Mouse (Mus musculus) urinary bladder, postnatal 10 days (tissue): ENCODE measurements at regions not wholly inside any gene's neighbourhood (a gene's known extent, or its start where the extent isn't known, plus 50 kb on each side); places are given as distances from the start of the nearest gene placed in this dataset.
"Not testable (repeated sequence)": the region's sequence is repeated elsewhere in the genome, so short reads cannot be mapped to it uniquely, and the experiment has no call there.

Source experiments
- DNase-seq: peaks from one replicate; pipeline ENCODE4 v3.0.0; 2022; ENCODE audit warnings: low spot score

GRCm38 (mm10) chr12:80055894-80056293 lies 56.9 kb downstream of the Zfp36l1 start:
- DNase-seq: not testable (repeated sequence)

- no peak for DNase-seq
Measured at GRCm38 (mm10) chr12:80055394-80055793, 57.4 kb downstream of the Zfp36l1 start.

DNA sequence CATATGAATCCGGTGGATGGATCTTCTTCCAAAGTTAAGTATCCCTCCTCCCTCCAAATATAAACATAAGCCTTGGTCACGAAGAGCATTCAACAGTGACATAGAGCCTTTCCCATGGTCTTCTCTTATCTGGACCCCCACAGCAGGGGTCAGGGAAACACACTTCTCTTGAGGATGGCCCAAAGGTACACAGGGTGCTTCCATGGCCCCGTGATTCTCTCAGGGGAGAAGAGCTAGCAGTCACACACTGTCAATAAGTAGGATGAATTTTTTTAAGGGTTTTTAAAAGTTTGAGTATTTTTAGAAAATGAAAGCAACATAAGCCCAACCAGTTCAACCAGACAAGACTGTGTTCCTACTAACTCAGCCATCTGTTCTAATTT lies 58.2 kb downstream of the Zfp36l1 start:
- no peak for DNase-seq

GRCm38 (mm10) chr12:80053902-80054654 lies 58.7 kb downstream of the Zfp36l1 start:
- DNase-seq: no peak

DNA sequence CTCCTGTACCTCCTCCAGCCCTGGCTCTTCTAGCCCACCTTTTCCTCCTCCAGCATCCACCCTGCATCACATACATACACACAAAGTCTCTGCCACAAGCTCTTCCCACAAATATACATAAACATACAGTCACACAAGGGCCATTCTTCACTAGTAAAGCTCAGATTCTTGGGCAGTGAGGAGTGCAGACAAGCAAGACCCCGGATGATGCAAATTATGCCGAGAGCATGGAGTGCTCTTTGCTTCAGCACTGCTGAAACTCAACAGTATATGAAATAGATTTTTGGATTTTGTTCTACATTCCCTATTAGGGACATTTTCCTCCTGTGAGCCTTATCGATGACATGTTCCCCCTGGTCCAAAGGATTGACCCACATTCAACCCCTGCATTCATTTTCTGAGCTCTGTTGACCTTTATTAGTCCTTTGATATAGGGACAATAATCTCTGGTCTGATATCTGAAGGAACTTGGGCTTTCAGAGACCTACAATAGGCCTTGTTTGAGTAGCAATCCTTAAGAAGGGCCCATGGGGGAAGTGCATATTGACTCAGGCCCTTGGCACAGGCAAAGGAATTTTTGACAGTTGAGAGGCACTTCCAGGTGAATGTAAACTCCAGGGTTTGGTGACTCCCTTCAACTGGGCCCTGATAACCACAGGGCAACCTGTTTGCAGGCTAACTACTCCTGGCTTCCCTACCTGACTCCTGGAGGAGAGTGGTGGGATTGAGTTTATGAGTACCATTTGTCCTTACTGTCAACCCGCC lies 64.4 kb downstream of the Zfp36l1 start:
- DNase-seq: no peak

DNA sequence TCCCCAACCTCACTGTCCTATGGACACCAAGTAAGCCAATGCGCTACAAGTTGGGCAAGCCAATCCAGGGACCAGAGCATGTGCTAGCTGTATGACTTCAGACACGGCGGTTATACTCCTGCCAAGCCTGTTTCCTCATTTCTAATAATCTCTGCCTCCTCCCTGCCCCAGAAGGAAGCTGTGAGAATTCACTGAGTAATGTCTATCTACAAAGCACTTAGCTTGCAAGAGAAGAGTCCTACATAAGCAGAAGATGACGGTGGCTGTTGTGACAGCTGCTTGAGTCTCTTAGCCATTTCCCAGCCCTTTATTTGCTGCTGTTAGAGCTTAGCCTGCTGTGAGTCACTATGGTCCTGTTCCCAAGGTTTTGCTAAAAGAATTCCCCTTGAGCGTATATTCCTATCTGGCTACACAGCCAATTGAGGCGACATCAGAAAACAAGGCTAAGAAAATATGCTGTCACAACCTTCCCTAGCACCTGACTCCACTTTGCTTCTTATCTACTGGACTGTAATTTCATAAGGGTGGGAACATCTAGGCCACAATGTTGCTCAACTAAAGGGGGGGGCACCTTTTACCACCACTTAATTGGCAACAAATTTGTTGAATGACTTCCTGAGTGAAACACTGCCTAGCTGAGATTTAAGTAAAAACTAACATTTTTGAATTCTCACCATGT lies 66.0 kb downstream of the Zfp36l1 start:
- no peak for DNase-seq

DNA sequence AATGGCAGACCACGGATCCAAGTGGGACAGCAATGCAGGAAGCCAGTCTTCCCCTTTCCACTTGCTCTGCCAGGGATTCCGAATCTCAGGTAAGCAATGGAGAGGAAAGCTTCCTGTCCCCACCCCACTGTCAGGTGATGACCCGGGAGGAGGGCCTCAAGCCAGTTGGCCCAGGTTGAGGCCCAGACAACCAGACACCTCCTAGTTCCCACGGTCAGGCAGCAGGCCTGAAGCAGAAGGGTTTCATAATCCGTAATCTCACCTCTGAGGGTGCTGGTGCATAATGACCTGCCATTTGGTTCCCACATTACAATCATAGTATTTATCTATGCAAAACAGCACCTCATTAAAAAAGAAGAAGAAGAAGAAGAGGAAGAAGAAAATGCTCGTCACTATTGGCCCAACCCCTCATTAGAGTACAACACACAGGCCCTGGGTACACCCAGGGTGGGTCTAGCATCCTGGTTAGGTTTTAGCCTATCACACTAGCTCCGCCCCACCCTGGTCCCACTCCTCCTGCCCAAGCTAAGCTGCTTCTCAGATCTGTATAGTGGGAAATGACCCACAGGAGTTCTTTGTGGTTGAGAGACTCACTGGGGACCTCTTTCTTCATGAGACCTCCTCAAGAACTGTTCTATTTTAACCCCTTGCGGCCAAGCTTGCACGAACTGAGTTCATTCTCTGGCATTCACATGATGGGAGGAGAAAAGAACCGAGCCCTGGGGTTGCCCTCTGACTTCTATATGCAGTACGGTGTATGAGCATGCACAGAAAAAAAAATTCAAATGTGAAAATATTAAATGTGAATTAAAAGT lies 71.1 kb downstream of the Zfp36l1 start:
- no peak for DNase-seq

GRCm38 (mm10) chr12:80041012-80041411 lies 71.8 kb downstream of the Zfp36l1 start:
- no peak for DNase-seq

DNA sequence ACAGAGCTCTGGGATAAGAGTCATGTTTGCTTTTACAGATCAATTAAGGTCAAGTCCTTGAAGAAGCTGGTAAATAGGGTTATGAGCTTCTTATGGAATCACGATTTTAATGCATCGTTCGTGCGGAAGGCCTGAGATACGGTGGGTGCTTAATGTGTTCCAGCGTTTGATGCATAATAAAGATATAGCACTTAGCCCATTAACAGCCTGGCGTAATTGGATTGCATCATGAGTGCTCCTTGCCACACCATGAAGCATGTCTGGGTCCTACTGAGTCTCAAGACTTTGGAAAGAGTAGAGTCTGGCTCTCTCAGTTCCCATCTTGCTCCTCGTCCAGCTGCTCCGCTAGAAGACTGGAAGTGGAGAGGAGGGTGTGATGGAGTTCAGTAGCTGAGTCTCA lies 72.6 kb downstream of the Zfp36l1 start:
- no peak for DNase-seq

DNA sequence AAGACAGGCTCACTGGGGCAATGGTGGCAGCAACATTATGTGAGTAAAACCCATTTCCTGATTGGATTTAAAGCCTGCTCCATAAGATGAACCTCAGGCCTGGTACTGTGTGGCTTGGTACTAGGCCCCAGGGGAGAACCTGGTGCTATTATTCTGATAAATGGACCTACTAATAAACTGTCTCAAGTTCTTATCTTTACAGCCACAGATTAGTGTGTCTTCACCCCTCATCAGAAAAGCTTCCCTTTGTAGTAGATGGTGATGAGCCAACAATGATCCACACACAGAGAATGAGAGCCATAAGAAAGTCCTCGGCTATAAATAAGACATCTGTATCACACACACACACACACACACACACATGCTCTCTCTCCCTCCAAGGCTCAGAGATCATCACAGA lies 73.7 kb downstream of the Zfp36l1 start:
- DNase-seq: no peak

DNA sequence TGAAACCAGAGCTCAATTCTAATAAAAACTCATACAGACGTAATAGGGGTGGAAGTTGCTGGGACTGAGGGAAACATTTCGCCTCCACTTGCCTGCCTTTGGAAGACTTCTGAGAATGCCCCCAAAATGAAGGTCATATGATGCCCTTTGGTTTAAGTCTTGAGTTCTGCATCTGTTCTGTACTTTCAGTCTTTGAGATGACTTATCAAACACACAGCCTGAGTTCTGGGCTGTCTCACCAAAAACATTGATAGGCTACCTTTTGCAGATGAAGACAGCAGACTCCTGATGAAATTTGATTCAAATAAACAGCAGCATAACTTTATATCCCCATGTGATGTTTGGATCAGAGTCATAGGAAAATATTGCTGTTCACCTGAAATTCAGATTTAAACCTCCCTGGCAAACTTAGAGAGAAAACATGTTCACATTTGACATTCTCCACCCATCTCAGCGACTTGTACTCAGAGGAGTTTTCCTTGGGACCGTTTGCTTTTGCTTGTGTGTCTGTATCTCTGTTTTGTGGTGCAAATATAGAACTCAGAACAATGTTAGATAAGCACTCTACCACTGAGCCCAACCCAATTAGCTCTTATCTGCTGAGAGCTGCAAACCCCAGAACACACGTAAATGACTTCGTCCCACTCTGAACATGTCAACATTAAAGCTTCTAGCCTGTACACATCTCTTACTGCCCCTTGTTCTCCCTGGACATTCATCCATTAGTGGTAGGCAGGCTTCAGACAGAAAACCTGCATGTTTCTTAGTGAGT lies 77.1 kb downstream of the Zfp36l1 start:
- no peak for DNase-seq

- DNase-seq: no peak
Measured at GRCm38 (mm10) chr12:80034963-80035411, 77.8 kb downstream of the Zfp36l1 start.

GRCm38 (mm10) chr12:80034100-80034499 lies 78.7 kb downstream of the Zfp36l1 start:
- DNase-seq: no peak

DNA sequence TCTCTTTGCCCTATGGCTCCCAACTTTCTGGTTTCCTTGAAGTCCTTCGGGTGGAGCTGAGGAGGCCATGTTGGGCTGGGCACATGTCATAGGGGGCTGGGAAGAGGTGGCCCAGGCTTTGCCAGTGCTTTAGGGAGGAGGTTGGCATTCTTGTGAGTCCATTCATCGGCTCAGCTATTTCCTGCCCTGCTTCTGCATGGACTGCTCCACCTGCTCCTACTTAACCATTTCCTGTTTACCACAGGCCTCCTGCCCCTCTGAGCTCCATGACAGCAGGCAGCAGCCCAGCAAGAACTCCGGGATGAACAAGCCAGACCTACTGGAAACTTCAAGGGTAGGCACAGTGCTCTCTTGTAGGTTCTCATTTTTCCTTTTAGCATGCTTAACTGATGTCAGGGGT lies 80.3 kb downstream of the Zfp36l1 start:
- DNase-seq: no peak

DNA sequence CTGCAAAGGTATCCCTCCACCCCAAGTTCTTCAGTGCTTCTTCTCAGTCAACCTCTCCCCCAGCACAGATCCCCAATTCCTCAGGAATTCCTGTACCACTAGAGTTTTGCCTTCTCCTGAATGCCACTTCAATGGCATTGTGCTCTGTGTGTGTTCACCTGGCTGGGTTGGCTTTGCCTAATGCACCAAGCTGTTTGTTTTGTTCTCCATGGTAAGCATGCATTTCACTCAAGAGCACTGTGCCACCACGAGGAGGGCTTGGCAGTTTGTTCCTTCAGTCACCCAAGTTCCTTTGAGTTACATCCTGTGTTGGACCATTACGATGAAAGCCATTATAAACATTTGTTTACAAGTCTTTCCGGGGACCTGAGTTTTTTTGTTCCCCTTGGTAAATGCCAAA lies 84.5 kb downstream of the Zfp36l1 start:
- no peak for DNase-seq

GRCm38 (mm10) chr12:80023107-80024078 lies 89.4 kb downstream of the Zfp36l1 start:
- DNase-seq: no peak

GRCm38 (mm10) chr12:80022181-80023106 lies 90.4 kb downstream of the Zfp36l1 start:
- no peak for DNase-seq

DNA sequence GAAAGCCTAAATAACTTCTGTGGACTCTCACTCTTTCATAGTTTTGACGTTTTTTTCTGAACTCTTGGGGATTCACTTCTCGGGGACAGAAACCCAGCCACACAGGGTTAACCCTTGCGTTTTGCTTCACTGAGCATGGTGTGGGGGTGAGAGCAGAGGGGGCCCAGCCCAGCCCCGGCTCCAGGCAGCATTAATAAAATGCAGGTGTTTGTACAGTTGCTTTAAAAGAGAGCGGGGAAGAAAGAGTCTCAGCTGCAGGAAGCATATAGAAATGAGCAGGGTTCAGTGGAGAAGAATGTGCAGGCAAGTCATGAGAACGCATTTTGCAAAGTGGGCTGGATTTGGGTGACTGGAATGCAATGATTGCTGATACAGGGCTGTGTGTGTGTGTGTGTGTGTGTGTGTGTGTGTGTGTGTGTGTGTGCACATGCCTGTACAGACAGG lies 91.8 kb downstream of the Zfp36l1 start:
- no peak for DNase-seq

GRCm38 (mm10) chr12:80018086-80018485 lies 94.7 kb downstream of the Zfp36l1 start:
- DNase-seq: no peak
